Mouse (Mus musculus) urinary bladder, adult 18-20 months (tissue): ENCODE measurements around the gene Skint8.
"Not testable (repeated sequence)": the region's sequence is repeated elsewhere in the genome, so short reads cannot be mapped to it uniquely, and the experiment has no call there.

Experiments
- DNase-seq, 2 experiments: peaks; one replicate each; pipeline ENCODE4 v3.0.0; 2022; ENCODE audit warnings: low spot score in 2 of 2, mixed read lengths in 2 of 2

Gene Skint8

DNA sequence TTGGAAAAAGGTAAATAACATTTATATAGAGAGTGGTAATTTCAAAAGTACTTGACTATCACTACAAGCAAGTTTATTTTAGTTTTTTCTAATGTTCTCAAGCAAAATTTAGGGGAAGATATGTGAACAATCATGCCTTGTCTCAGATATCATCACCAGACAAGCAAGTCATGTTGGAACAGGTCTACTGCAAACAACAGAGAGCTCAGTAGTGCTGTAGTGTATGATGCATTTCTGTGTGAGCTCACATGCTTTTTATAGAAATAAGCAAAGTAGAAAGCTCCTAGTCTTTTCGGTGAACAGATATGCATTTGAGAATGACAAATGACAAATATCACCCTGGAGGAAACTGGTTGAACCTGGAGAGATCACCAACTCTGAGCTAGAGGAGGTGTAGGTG is at the start of gene Skint8:
Skint8 (plus strand) TSS at position 301 of the 400 bp plus-strand sequence.
- DNase-seq, result no peak

DNA sequence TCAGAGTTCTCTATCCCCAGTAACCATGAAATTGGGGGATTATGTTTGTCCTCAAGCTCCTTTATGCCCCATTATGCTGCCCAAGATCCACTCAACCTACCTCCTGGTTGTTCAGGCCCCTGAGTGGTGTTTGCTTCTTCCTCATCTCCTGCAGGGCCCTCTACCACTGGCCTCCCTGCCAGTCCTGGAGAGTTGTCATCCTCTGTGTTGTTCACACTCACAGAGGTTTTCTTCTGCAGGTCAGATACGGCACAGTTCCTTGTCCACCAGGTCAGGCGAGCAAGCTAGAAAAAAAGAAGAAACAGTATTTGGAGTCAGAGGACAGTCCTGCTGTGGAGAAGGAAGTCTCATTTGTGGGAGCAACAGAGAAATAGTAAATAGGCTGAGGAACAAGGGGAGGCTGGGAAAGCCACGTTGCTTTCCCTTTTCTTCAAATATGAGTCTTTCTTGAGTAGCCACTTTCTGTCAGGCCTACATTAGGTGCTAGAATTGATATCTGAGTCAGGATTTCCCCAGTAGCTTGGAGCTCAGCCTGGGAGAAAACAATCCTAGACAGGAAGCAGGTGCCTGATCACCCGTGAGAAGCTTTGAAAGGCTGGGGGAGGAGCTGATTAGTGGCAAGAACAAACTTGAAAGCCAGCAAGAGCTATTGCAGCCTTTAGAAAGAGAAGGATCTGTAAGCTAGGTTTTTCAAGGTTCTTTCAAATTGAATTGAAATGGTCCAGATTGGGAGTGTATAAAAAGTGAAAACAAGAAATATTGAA is 38.9 kb upstream of the Skint8 start:
- DNase-seq, result peak in 1 of 2 experiments; percentile 41

DNA sequence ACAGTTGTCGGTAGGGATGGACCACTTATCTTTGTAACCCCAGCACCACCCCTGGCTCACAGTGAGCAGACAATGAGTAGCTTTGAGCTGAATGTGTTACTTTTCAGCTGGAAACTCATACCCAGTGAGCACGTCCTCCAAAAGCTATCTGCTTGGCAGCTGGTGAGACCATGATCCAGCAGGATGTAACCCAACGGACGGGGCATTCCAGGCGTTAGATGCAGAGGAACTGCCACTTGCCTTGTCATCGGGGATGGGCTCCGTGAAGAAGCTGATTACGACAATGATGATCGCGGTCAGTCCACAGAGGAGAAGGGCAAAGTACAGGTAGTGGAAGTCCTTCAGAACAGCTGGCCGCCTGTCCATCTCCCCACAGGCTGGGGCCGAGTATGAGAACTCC is 35.6 kb upstream of the Skint8 start:
- DNase-seq, result no peak

DNA sequence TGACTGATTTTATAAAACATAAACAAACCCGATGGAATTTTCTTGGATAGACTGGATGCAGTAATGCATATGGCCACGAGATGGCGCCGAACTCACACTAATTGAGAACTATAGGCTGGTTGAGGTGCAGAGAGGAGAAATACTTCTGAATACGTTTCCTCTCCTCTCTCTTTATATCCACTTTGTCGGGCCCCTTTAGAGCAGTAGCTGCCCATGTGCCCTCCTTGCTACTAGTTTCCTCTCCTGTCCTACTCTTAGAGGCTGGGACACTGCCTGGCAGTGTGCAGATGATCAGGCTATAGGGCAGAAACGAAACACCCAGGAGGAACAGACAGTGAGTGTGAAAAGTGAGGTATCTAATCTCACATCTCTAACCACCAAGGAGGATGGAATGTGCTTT is 33.2 kb upstream of the Skint8 start:
- peak; percentile 30 to 62 for DNase-seq

DNA sequence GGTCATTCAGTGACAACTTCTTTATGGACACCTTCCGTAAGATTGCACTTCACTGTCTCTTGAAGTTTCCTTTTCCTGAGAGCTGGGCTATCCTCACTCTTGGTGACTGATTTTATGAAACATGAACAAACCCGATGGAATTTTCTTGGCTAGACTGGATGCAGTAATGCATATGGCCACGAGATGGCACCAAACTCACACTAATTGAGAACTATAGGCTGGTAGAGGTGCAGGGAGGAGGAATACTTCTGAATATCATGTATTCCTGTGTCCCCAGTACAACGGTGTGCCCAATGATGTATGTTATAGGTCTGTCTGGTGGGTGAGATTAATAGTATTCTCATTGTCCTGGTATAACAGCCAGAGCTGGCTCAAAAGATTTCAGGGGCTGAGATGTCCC is 32.6 kb upstream of the Skint8 start:
- peak; percentile 58 to 70 for DNase-seq

DNA sequence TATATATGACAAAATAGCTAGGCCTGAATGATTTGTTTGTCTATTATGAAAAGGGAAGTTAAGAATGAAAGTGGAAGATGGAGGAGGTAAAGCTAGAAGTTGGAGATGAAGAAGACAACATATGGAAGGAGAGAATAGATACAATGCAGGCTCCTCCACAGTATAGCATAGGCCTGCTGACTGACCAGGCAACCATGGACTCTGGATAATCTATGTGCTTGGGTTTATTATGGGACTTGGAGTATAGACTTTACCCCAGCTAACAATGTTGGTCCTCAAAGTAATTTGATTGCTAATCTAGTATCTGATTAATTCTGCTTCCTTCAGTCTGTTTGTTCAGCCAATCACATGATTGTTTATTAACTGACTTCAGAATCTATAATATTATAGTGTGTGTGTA is 27.1 kb upstream of the Skint8 start:
- DNase-seq, result no peak

DNA sequence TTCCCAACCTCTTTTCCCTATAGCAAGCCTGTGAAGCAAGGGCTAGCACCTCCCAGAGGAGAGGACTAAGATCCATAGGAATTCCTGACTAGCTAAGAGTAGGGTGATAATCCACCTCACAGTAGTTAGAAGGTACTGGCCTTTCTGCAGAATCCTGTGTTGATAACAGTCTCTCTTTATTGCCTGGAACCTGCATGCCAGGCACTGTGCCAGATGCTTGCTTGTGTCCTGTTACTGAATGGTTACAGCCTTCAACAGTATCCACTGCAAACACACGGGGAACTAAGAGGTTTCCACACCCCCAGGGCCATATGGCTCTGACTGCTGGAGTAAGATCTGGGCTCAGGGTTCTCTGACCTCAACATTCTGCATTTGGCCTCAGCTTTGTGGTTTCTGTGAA is 21.4 kb upstream of the Skint8 start:
- no peak for DNase-seq

DNA sequence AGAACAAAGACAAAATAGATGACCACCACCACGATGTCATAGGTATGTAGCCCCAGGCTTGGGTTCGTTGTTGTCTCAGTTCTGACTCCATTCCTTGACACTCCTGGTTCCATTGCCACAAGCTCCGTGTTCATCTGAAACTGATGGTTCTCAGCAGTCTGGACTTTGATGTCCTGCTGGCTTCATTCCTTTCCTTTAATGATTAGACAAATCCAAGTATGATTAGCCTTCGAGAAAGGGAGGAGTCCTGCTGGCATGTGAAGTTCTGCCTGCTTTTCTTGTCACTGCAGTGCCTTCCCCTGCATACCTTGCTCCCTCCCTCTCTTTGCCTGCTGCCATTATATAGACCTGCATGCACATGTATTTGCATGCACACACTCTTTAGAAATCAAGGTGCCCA is 20.6 kb upstream of the Skint8 start:
- no peak for DNase-seq

DNA sequence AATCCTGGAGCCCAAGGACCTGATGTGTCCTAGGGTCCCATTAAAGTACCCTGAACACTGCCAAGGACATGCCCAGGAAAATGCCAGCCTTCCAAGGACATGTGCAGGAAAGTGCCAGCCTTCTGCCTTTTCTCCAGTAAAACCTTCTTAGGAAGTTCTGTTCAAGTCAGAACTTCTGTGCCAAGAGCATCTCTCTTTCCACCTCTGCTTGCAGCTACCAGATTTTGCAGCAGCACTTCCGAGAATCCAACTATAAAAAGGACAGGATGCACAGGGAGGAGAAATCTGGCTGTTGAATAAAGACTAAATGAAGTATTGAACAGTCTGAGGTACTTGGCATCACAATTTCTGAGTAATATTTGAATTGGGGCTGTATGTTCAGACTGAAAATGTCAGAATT is 18.7 kb upstream of the Skint8 start:
- not testable (repeated sequence) for DNase-seq

DNA sequence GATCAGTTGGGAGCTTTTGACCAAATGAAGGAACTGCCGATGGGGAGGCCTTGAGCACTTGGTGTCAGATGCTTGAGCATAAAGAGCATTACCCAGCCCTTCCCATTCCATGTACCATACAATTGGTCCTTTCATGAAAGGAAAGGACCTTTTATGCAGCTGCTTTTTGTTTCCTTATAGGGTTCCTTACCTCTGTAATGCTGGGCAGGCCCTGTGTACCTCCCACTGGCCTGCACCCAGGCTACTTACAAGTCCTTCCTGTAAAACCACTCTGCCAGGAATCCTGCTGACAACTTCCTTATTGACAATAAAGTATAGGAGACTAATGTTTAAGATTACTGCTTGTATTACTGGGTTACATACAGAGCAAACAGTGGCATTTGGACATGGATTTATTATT is 17.7 kb upstream of the Skint8 start:
- DNase-seq, result peak in 1 of 2 experiments; percentile 13

DNA sequence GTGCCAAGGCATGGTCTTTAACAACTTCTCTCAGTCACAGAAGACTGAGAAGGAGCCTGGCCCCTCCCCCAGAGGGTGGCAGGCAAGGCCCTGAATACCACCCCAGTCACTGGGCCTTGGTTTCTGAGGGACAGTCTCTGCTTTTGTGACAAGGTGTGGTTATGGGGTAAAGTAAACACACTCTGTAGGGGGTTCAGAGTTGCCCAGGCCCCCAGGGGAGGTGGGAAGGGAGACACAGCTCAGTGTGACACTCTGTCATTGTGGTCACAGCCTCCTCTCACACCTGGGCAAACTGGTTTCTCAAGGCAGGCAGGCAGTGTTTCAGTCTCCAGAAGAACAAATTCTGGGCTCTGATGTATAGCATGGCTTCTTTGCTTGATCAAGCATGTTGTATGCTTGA is 16.4 kb upstream of the Skint8 start, which contains the start of gene Slc5a9:
Slc5a9 (minus strand) TSS at position 144 of the 400 bp plus-strand sequence.
- DNase-seq, result peak; percentile 23 to 24

DNA sequence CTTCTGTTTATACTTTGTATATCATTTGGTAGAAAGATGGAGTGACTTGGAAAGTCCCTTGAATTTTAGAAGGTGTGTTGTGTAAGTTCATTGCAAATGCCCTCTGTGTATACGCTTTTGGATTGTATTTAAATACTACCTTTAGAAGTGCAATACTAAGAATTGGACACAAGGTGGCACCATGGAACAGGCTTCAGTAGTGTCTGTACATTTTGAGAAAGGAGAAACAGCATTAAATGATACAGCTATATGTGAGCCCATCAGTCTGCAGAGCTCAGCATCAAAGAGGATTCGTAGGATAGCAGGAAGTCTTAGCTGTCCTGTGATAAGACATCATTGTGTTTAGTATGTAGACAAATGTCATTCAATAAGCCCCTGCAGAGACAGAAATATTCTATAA is 11.3 kb upstream of the Skint8 start:
- no peak for DNase-seq

DNA sequence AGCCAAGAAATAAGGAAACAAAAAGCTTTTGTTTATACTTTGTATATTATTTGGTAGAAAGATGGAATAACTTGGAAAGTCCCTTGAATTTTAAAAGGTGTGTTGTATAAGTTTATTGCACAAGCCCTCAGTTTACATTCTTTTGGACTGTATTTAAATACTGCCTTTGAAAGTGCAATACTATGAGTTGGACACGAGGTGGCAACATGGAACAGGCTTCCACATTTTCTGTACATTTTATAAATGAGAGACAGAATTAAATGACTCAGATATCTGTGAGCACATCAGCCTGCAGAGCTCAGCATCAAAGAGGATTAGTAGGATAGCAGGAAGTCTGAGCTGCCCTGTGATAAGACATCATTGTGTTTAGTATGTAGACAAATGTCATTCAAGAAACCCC is 42.1 kb downstream of the Skint8 start:
- no peak for DNase-seq

DNA sequence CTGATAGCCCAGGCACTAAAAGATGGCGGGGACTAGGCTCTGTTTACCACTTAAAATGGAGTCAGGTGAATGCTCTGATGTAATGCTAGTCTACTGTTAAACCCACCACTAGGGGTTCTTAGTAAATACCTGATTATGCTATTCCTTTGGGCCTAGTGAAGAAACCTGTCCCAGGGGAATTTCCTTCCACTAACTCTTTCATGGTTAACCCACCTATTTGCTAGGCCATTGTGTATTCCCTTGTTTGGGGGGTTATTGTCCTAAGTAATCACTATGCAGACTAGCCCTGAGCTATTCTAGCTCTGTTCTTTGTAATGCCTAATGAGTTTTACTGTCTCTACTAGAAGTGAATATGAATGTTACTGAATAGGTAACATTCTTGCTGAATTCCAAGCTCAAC is 44.0 kb downstream of the Skint8 start:
- DNase-seq, result not testable (repeated sequence)

DNA sequence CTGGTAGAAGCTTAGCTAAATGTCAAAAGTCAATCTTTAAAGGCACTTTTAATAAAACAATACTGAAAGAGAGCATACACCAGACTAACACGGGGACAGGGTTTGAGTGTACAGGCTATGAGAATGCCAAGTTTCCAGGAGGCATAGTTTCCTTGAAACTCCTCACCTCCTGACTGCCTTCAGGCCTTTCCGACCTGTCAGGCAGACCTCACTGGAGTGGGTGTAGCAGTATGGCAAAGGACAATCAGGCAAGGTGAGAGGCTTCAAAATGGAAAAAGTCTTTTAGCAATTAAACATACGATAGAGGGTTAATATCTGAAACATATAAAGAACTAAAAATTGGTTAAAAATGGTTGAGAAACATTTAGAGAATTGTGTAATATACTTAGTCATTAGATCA is 44.5 kb downstream of the Skint8 start:
- DNase-seq, result no peak

DNA sequence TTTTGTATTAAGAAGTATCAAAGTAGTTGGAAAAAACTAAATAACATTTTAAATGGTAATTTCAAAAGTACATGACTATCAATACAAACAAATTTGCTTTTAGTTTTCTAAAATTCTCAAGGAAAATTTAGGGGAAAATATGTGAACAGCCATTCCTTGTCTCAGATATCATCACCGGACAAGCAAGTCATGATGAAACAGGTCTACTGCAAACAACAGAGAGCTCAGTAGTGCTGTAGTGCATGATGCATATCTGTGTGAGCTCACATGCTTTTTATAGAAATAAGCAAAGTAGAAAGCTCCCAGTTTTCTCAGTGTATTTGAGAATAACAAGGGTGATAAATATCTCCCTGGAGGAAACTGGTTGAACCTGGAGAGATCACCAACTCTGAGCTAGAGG is 53.4 kb downstream of the Skint8 start, which contains the start of gene Skint7:
Skint7 (plus strand) TSS at position 301 of the 400 bp plus-strand sequence.
- DNase-seq, result no peak
